11 mouse cellular contexts compared by ENCODE assay signal in the genomic region with DNA sequence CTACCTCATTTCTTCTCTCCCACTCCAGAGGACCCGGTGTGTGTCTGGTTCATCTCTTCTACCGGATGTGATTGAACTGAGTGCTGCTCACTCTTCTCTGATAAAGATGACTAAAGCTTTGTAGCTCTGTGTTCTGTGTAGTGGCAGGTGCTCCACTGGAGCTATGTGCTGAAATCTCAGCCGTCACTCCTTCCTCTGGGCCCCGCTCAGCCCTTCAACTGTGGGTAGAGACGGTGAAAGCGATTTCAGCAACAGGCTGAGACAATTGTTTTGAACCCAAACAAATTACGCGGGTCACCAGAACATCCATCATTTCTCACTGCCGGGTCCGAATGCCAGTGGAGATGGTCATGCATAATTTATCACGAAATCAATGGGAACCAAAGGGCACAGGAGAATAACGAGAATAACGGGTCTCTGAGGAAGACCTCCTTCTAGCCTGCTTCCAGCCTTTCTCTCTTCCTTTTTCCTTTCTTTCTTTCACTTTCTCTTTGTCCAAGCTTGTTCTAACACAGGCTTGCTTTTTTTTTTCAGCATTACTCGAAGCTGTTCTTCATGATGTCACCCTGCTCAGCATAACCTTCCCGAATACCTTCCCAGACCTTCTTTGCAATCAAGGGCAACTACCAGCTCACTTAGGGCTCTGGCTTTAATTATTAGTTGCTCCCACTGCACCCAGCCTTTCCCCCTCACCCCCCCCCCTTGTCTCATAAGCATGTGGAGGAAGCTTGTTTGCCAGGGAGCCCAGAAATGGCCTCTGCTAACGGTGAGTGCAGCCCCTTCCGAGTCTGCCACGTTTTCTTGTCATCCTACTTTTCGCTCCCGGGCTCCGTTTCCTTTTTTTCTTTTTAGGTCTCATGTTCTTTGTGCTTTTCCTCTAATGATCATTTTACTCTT. TPM values are rescaled to one million over a fixed set of nuclear protein-coding genes. Genes with fewer than 3 reads are reported as not detected.
DNase-seq lines count a peak whose midpoint lies in the region; ATAC-seq lines count a peak whose summit lies in the region.
"Had no signal": no experiment of that assay in that cellular context is flagged by ENCODE, and none has a peak within 500 bp of the region (broad histone marks: within the 10 kb centered on the region; RNA-seq: fewer than 3 reads in every experiment).

No protein-coding gene starts in this region.

- H3K4me2 ChIP-seq in kidney, embryonic 16.5 days (replicated peaks; ENCODE audit: low read depth, low read length): peak overlapping the region; percentile 27; the same call in 1 of the 2 replicates
- H3K4me2 ChIP-seq in heart, embryonic 16.5 days (ENCODE audit: low read depth, low read length): peak overlapping the region; percentile 51

- H3K9me3 ChIP-seq in kidney, embryonic 16.5 days (ENCODE audit: low read length): peaks cover 4% of the 10 kb centered on the region; the same call in 1 of the 2 replicates
- H3K9me3 ChIP-seq in heart, embryonic 16.5 days (replicated peaks; ENCODE audit: control insufficient read depth, low read length): no peaks in the 10 kb centered on the region
- H3K9me3 ChIP-seq: G1E had no signal

- H3K4me3 ChIP-seq in kidney, embryonic 16.5 days (ENCODE audit: low read length): no peak overlapping the region
- peak overlapping the region; percentile 20; the same call in 1 of the 2 replicates for H3K4me3 ChIP-seq in heart, embryonic 16.5 days (ENCODE audit: low read length)
- H3K4me3 ChIP-seq: erythroblast, embryonic 14.5 days had no signal

- peaks cover 24% of the 10 kb centered on the region for H3K4me1 ChIP-seq in kidney, embryonic 16.5 days (ENCODE audit: insufficient read depth, low read length)
- peaks cover 33% of the 10 kb centered on the region for H3K4me1 ChIP-seq in heart, embryonic 16.5 days (ENCODE audit: control insufficient read depth, insufficient read depth, low read length)

- no peak for DNase-seq in kidney, postnatal 14 days
- peak; percentile 43 for DNase-seq in neural tube, embryonic 10.5 days (ENCODE audit: extremely low spot score, low spot score)
- DNase-seq in cerebellum, postnatal 4 days (ENCODE audit: low spot score in 2 of 2): no peak
- no peak for DNase-seq in urinary bladder, postnatal 10 days (ENCODE audit: low spot score)
- DNase-seq in layer of hippocampus, adult 9-10 months (ENCODE audit: low spot score): no peak

- H3K36me3 ChIP-seq in kidney, embryonic 16.5 days (ENCODE audit: insufficient read depth, low read length): no peaks in the 10 kb centered on the region
- H3K36me3 ChIP-seq in heart, embryonic 16.5 days (ENCODE audit: control insufficient read depth, insufficient read depth): no peaks in the 10 kb centered on the region
- H3K36me3 ChIP-seq: G1E had no signal

- no peak for ATAC-seq in kidney, embryonic 16.5 days (ENCODE audit: low FRiP score, low TSS enrichment)
- ATAC-seq in common myeloid progenitor, adult 5-6 weeks (replicated peaks; ENCODE audit: low read depth, poor library complexity, severe bottlenecking): 0 out of 2 replicates have a peak, but pooled peaks have one; percentile 18
- ATAC-seq in heart, embryonic 16.5 days (replicated peaks; ENCODE audit: extremely low read depth, insufficient read depth, low FRiP score): no peak

- H3K27ac ChIP-seq in kidney, embryonic 16.5 days (ENCODE audit: low read length): no peak overlapping the region
- H3K27ac ChIP-seq in heart, embryonic 16.5 days (ENCODE audit: low read length): peak overlapping the region; percentile 51; the same call in 1 of the 2 replicates
- H3K27ac ChIP-seq: liver, embryonic 14.5 days had no signal

- no peaks in the 10 kb centered on the region; the same call in 1 of the 2 replicates for H3K27me3 ChIP-seq in kidney, embryonic 16.5 days (ENCODE audit: insufficient read depth, low read length)
- no peaks in the 10 kb centered on the region for H3K27me3 ChIP-seq in heart, embryonic 16.5 days (ENCODE audit: control insufficient read depth, insufficient read depth, low read length)

- WGBS in kidney, embryonic 16.5 days: 55% methylated on average over 21 of the region's 21 CpGs
- 60% methylated on average over 21 of the region's 21 CpGs for WGBS in heart, embryonic 16.5 days

- no peak overlapping the region for H3K9ac ChIP-seq in kidney, embryonic 16.5 days (replicated peaks; ENCODE audit: low read length)
- H3K9ac ChIP-seq in heart, embryonic 16.5 days (ENCODE audit: low read length): peak overlapping the region; percentile 44; the same call in 1 of the 2 replicates
- H3K9ac ChIP-seq: liver, embryonic 14.5 days had no signal

RNA-seq across cellular contexts. Expression of gene Acbd6, which starts 27.1 kb away (rescaled TPM):
- polyA plus RNA-seq in kidney, embryonic 16.5 days (2015; fragmentation: Nextera tagmentation; extraction: Ambion mirVana): 64.5 and 68.4 TPM in 2 replicates
- total RNA-seq in common myeloid progenitor, adult 5-6 weeks (2017): 24.6 and 25.1 TPM in 2 replicates
- 50.5 and 55.4 TPM in 2 replicates for polyA plus RNA-seq in heart, embryonic 16.5 days (2015; fragmentation: Nextera tagmentation; extraction: Ambion mirVana)
